Mouse (Mus musculus): ENCODE data around the gene Sgk2.

GRCm38 (mm10) chr2:162966734-162967133 is 20.4 kb upstream of the Sgk2 start:
- TF ChIP-seq CTCF (IDR thresholded peaks at IDR 0.05; ENCODE audit: extremely low read depth, insufficient read length, insufficient replicate concordance, low read depth, low read length) (no peak), POLR2A (IDR thresholded peaks at IDR 0.05; ENCODE audit: low read depth, low read length) (no peak)
